Mouse (Mus musculus): ENCODE results near the gene Gtf2h4. TPM values are rescaled to one million over a fixed set of nuclear protein-coding genes. Genes with fewer than 3 reads are reported as not detected.
A peak's percentile ranks its signal among the peaks of the same experiment; 100 is the strongest.

The Gtf2h4 gene
- polyA plus RNA-seq, 1 experiment, result 10.8 TPM

DNA sequence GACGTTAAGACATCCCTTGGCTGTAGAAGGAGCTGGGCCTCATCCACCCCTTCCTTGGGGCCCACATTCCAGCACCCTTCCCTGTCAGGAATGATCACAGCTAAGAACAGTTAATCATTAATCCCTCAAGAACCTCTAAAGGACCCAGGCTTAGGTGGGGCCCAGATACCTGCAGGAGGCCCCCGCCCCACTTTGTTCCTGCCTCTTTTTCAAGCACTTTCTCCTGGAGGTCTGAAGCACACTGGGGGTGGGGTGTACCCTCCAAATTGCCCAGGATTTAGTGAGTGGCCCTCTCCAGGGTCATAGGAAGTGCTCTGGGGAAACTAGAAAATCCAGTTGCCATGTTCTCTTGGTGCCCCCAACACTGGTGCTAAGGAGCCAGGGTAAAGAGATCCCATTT, 24.1 kb downstream of the Gtf2h4 start:
- Histone ChIP-seq H3K9me3 (0 out of 2 replicates have a peak, but pooled peaks cover 2% of the 10 kb centered on the region), H3K27me3 (replicated peaks) (peaks cover 71% of the 10 kb centered on the region), H3K36me3 (replicated peaks; ENCODE audit: low read length) (peaks cover under 1% of the 10 kb centered on the region), H3K4me1 (no peaks in the 10 kb centered on the region), H3K4me3 (replicated peaks) (no peak overlapping the region)
- no peak for TF ChIP-seq FLI1 (IDR thresholded peaks at IDR 0.05; ENCODE audit: low read length)

DNA sequence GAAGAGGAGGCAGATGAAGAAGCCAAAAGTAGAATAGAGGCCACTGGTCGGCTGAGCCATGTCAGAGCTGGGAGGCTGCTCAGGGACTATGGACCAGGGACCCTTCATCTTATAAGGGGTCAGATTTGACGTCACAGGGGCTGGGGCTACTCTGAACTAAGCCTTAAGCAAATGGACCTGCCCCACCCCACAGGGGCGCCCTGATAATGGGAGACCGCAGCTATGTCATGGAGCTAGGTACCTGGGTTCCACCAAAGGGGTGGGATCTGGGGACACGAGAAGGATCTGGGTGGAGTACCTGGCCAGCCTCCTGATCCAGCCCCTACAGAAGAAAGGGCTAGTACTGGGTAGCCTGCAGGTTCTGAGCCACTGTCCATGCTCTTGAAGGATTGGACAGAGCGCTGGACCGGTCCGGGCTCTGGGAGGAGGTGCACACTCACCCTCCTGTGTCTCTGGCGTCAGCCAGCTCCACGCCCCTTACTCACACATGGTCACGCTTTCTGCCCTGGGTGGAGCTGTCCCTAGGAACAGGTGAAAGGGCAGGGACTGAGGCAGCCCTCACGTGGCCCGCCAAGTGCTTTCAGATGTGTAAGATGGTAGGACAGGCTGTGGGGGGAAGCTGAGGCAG, 29.8 kb downstream of the Gtf2h4 start, which contains the start of gene Mucl3:
Mucl3 (minus strand) TSS at position 87 of the 628 bp plus-strand sequence.
- Histone ChIP-seq H3K4me1 (no peaks in the 10 kb centered on the region), H3K27me3 (replicated peaks) (peaks cover 76% of the 10 kb centered on the region), H3K4me3 (replicated peaks) (no peak within 1 kb of the TSS), H3K36me3 (replicated peaks; ENCODE audit: low read length) (no peaks in the 10 kb centered on the region), H3K9me3 (0 out of 2 replicates have a peak, but pooled peaks cover 2% of the 10 kb centered on the region)
- TF ChIP-seq GATA1 (IDR thresholded peaks at IDR 0.05; ENCODE audit: borderline replicate concordance, low read length), result no peak
- TF ChIP-seq FLI1 (IDR thresholded peaks at IDR 0.05; ENCODE audit: low read length), result no peak

DNA sequence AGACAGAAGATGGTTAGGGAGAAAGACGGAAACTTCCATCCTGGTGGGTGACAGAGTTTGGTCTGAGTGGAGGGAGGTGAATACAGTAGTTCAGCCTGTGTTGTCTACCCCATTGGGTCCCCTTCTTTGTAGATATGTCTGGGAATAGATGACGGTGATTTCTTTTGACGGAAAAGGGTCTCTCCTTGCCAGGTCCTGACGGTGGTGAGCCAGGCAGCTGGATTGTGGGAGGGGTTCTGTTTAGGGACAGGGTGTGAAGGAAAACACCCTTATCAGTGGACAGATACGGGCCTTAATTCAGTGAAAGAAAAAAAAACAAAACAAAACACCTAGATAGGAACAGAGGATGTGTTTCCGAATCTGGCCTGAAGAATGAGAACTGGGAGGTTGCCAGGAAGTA, 34.2 kb downstream of the Gtf2h4 start:
- TF ChIP-seq GATA1 (IDR thresholded peaks at IDR 0.05; ENCODE audit: borderline replicate concordance, low read length) (no peak), FLI1 (IDR thresholded peaks at IDR 0.05; ENCODE audit: low read length) (no peak)
- H3K4me1 ChIP-seq, result peaks cover 11% of the 10 kb centered on the region
- peaks cover 74% of the 10 kb centered on the region for H3K27me3 ChIP-seq (replicated peaks)
- H3K9me3 ChIP-seq, result no peaks in the 10 kb centered on the region
- no peaks in the 10 kb centered on the region for H3K36me3 ChIP-seq (replicated peaks; ENCODE audit: low read length)
- no peak overlapping the region for H3K4me3 ChIP-seq (replicated peaks)

- Histone ChIP-seq H3K9me3 (no peaks in the 10 kb centered on the region), H3K4me3 (replicated peaks) (no peak overlapping the region), H3K27me3 (replicated peaks) (peaks cover 74% of the 10 kb centered on the region), H3K36me3 (replicated peaks; ENCODE audit: low read length) (no peaks in the 10 kb centered on the region), H3K4me1 (peaks cover 11% of the 10 kb centered on the region)
- no peak for TF ChIP-seq GATA1 (IDR thresholded peaks at IDR 0.05; ENCODE audit: borderline replicate concordance, low read length)
- TF ChIP-seq FLI1 (IDR thresholded peaks at IDR 0.05; ENCODE audit: low read length), result no peak
Observed at GRCm38 (mm10) chr17:35638475-35639190, 34.9 kb downstream of the Gtf2h4 start.

DNA sequence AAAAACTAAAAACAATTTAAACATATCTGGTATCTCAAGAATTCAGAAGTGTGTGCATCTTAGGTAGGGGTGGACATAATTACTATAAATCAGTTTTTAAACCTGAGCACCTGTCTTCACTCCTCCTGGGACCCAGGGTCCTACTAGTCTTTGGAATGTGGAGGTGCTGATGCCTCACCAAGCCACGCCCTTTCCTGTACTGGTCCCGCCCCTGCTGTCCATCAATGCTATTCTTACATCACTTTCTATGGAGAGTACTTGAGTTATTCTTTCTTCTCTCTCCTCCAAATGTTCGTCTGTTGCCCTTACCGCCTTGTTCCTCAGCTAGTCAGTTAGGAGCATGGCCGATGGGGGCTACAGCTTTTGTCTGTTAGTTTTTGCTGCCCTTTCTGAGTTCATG, 37.2 kb downstream of the Gtf2h4 start:
- peaks cover 72% of the 10 kb centered on the region for H3K27me3 ChIP-seq (replicated peaks)
- H3K4me1 ChIP-seq, result peaks cover 11% of the 10 kb centered on the region
- H3K4me3 ChIP-seq (replicated peaks), result peak overlapping the region; percentile 42
- no peak for TF ChIP-seq GATA1 (IDR thresholded peaks at IDR 0.05; ENCODE audit: borderline replicate concordance, low read length)
- TF ChIP-seq FLI1 (IDR thresholded peaks at IDR 0.05; ENCODE audit: low read length), result no peak
- no peaks in the 10 kb centered on the region for H3K36me3 ChIP-seq (replicated peaks; ENCODE audit: low read length)
- H3K9me3 ChIP-seq, result no peaks in the 10 kb centered on the region

- no peaks in the 10 kb centered on the region for H3K36me3 ChIP-seq (replicated peaks; ENCODE audit: low read length)
- H3K9me3 ChIP-seq, result no peaks in the 10 kb centered on the region
- peak overlapping the region; percentile 91 for H3K4me3 ChIP-seq (replicated peaks)
- TF ChIP-seq FLI1 (IDR thresholded peaks at IDR 0.05; ENCODE audit: low read length) (no peak), GATA1 (IDR thresholded peaks at IDR 0.05; ENCODE audit: borderline replicate concordance, low read length) (no peak)
- peaks cover 72% of the 10 kb centered on the region for H3K27me3 ChIP-seq (replicated peaks)
- H3K4me1 ChIP-seq, result peaks cover 11% of the 10 kb centered on the region
Observed at GRCm38 (mm10) chr17:35635699-35636111, 37.8 kb downstream of the Gtf2h4 start.

- Histone ChIP-seq H3K9me3 (no peaks in the 10 kb centered on the region), H3K27me3 (replicated peaks) (peaks cover 73% of the 10 kb centered on the region), H3K4me1 (peaks cover 11% of the 10 kb centered on the region), H3K36me3 (replicated peaks; ENCODE audit: low read length) (no peaks in the 10 kb centered on the region), H3K4me3 (replicated peaks) (no peak overlapping the region)
- no peak for TF ChIP-seq FLI1 (IDR thresholded peaks at IDR 0.05; ENCODE audit: low read length)
- no peak for TF ChIP-seq GATA1 (IDR thresholded peaks at IDR 0.05; ENCODE audit: borderline replicate concordance, low read length)
Observed at GRCm38 (mm10) chr17:35635202-35635601, 38.3 kb downstream of the Gtf2h4 start.

- TF ChIP-seq GATA1 (IDR thresholded peaks at IDR 0.05; ENCODE audit: borderline replicate concordance, low read length) (no peak), FLI1 (IDR thresholded peaks at IDR 0.05; ENCODE audit: low read length) (no peak)
- Histone ChIP-seq H3K4me3 (replicated peaks) (no peak overlapping the region), H3K9me3 (no peaks in the 10 kb centered on the region), H3K27me3 (replicated peaks) (peaks cover 66% of the 10 kb centered on the region), H3K36me3 (replicated peaks; ENCODE audit: low read length) (no peaks in the 10 kb centered on the region), H3K4me1 (peaks cover 11% of the 10 kb centered on the region)
Observed at GRCm38 (mm10) chr17:35633992-35634391, 39.5 kb downstream of the Gtf2h4 start.

DNA sequence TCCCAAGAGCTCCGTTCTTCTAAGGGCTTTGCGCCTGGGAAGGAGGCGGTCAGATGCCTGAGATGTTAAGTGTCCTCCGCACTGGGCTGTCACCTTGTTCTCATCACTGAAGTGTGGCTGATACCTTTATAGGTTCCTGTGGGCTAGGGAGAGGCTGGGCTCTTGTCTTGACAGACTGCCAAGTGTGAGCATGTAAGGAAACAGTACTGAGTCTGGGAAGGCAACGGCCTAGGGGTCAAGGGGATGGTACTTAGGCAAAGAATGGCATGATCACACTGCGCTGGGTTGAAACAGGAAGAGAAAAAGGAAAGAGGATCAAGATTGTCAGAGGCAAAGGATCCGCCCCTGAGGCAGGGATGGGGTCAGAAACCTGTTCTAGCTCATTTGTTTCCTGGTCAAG, 47.0 kb downstream of the Gtf2h4 start, which contains the start of gene Gm9573:
Gm9573 (minus strand) TSS at position 101 of the 400 bp plus-strand sequence.
- H3K4me1 ChIP-seq, result no peaks in the 10 kb centered on the region
- TF ChIP-seq FLI1 (IDR thresholded peaks at IDR 0.05; ENCODE audit: low read length) (no peak), GATA1 (IDR thresholded peaks at IDR 0.05; ENCODE audit: borderline replicate concordance, low read length) (no peak)
- H3K27me3 ChIP-seq (replicated peaks), result peaks cover 43% of the 10 kb centered on the region

More for the DNA sequence above, 47.0 kb downstream of the Gtf2h4 start, which contains the start of gene Gm9573:
- no peaks in the 10 kb centered on the region for H3K36me3 ChIP-seq (replicated peaks; ENCODE audit: low read length)
- no peak within 1 kb of the TSS for H3K4me3 ChIP-seq (replicated peaks)
- H3K9me3 ChIP-seq, result peaks cover 7% of the 10 kb centered on the region; the same call in 1 of the 2 replicates

Other genes with a start within 250 kb of the Gtf2h4 start
- 2.5 and 4.2 TPM in 2 replicates for gene H2-Q6, start 248.9 kb downstream of the Gtf2h4 start, polyA plus RNA-seq (2012; ENCODE audit: insufficient read depth, low replicate concordance)
- 3.2 and 20.1 TPM in 2 replicates for gene H2-Q7, start 234.6 kb downstream of the Gtf2h4 start, polyA plus RNA-seq (2012; ENCODE audit: insufficient read depth, low replicate concordance)
- gene H2-Q10, start 203.7 kb downstream of the Gtf2h4 start, polyA plus RNA-seq (2012; ENCODE audit: insufficient read depth, low replicate concordance), result 0.27 and 2.5 TPM in 2 replicates
- not detected in 2 replicates for gene Pou5f1, start 167.7 kb downstream of the Gtf2h4 start, polyA plus RNA-seq (2012; ENCODE audit: insufficient read depth, low replicate concordance)
- gene Tcf19, start 156.9 kb downstream of the Gtf2h4 start, polyA plus RNA-seq (2012; ENCODE audit: insufficient read depth, low replicate concordance), result 16.3 and 17.5 TPM in 2 replicates
- gene Cchcr1, start 156.6 kb downstream of the Gtf2h4 start, polyA plus RNA-seq (2012; ENCODE audit: insufficient read depth, low replicate concordance), result 3.2 and 10.5 TPM in 2 replicates
- 3.7 TPM in 1 of 2 replicates, not detected in the other for gene Psors1c2, start 140.5 kb downstream of the Gtf2h4 start, polyA plus RNA-seq (2012; ENCODE audit: insufficient read depth, low replicate concordance)
- gene Cdsn, start 121.6 kb downstream of the Gtf2h4 start, polyA plus RNA-seq (2012; ENCODE audit: insufficient read depth, low replicate concordance), result not detected in 2 replicates
- gene 2300002M23Rik, start 106.3 kb downstream of the Gtf2h4 start, polyA plus RNA-seq (2012; ENCODE audit: insufficient read depth, low replicate concordance), result not detected in 2 replicates
- gene Sfta2, start 72.2 kb downstream of the Gtf2h4 start, polyA plus RNA-seq (2012; ENCODE audit: insufficient read depth, low replicate concordance), result not detected in 2 replicates
- 0.55 TPM in 1 of 2 replicates, not detected in the other for gene Gm9573, start 47.1 kb downstream of the Gtf2h4 start, polyA plus RNA-seq (2012; ENCODE audit: insufficient read depth, low replicate concordance)
- not detected in 2 replicates for gene Mucl3, start 30.0 kb downstream of the Gtf2h4 start, polyA plus RNA-seq (2012; ENCODE audit: insufficient read depth, low replicate concordance)
- gene Vars2, start 6.1 kb downstream of the Gtf2h4 start, polyA plus RNA-seq (2012; ENCODE audit: insufficient read depth, low replicate concordance), result 42.1 and 49.7 TPM in 2 replicates
- gene Ddr1, start 30.9 kb upstream of the Gtf2h4 start, polyA plus RNA-seq (2012; ENCODE audit: insufficient read depth, low replicate concordance), result not detected in 2 replicates
- 62.2 and 65.8 TPM in 2 replicates for gene Ier3, start 147.9 kb upstream of the Gtf2h4 start, polyA plus RNA-seq (2012; ENCODE audit: insufficient read depth, low replicate concordance)
- 43.6 and 163 TPM in 2 replicates for gene Flot1, start 149.5 kb upstream of the Gtf2h4 start, polyA plus RNA-seq (2012; ENCODE audit: insufficient read depth, low replicate concordance)
- gene Tubb5, start 164.6 kb upstream of the Gtf2h4 start, polyA plus RNA-seq (2012; ENCODE audit: insufficient read depth, low replicate concordance), result 96.5 and 217 TPM in 2 replicates
- 1.2 and 2.3 TPM in 2 replicates for gene Mdc1, start 167.8 kb upstream of the Gtf2h4 start, polyA plus RNA-seq (2012; ENCODE audit: insufficient read depth, low replicate concordance)
- 5.6 TPM in 1 of 2 replicates, not detected in the other for gene Nrm, start 187.6 kb upstream of the Gtf2h4 start, polyA plus RNA-seq (2012; ENCODE audit: insufficient read depth, low replicate concordance)
- gene Ppp1r18, start 191.9 kb upstream of the Gtf2h4 start, polyA plus RNA-seq (2012; ENCODE audit: insufficient read depth, low replicate concordance), result 153 and 168 TPM in 2 replicates
- 23.2 and 32.1 TPM in 2 replicates for gene Dhx16, start 206.1 kb upstream of the Gtf2h4 start, polyA plus RNA-seq (2012; ENCODE audit: insufficient read depth, low replicate concordance)
- gene 2310061I04Rik, start 223.7 kb upstream of the Gtf2h4 start, polyA plus RNA-seq (2012; ENCODE audit: insufficient read depth, low replicate concordance), result 101 and 470 TPM in 2 replicates
- gene Atat1, start 236.3 kb upstream of the Gtf2h4 start, polyA plus RNA-seq (2012; ENCODE audit: insufficient read depth, low replicate concordance), result 15.4 and 23.3 TPM in 2 replicates
- 5.7 TPM in 1 of 2 replicates, not detected in the other for gene Mrps18b, start 242.7 kb upstream of the Gtf2h4 start, polyA plus RNA-seq (2012; ENCODE audit: insufficient read depth, low replicate concordance)
- gene Ppp1r10, start 242.7 kb upstream of the Gtf2h4 start, polyA plus RNA-seq (2012; ENCODE audit: insufficient read depth, low replicate concordance), result 28.5 and 36.4 TPM in 2 replicates

Measured in megakaryocyte, embryonic 14.5 days (primary cell).